ENCODE assay signal across 14 mouse cellular contexts in the genomic region with DNA sequence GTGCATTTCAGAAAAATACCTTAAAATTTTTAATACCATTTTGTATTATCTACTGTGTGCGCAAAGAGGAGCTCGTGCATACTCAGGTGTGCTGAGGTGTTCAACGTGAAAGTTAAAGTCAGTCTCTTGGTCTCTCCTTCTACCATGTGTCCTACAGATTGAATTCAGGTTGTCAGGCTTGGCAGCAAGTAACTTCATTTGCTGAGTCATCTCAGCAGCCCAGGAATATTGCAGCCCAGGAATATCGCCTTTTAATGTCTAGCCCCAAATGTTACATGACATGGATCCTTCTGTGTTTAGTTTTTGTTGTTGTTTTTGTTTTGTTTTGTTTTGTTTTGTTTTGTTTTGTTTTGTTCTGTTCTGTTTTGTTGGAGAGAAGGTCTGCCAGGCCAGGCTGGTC. TPM values are rescaled to one million over a fixed set of nuclear protein-coding genes. Genes with fewer than 3 reads are reported as not detected.
DNase-seq lines count a peak whose midpoint lies in the region; ATAC-seq and TF ChIP-seq lines count a peak whose summit lies in the region.
"Had no signal": no experiment of that assay in that cellular context is flagged by ENCODE, and none has a peak within 500 bp of the region (broad histone marks: within the 10 kb centered on the region; RNA-seq: fewer than 3 reads in every experiment).

No protein-coding gene starts in this region.

- H3K4me1 ChIP-seq in heart, embryonic 11.5 days (ENCODE audit: control insufficient read depth, insufficient read depth, low read length), result peaks cover 81% of the 10 kb centered on the region
- peaks cover 52% of the 10 kb centered on the region for H3K4me1 ChIP-seq in liver, embryonic 11.5 days (replicated peaks; ENCODE audit: control insufficient read depth, insufficient read depth, low read length)
- peaks cover 82% of the 10 kb centered on the region for H3K4me1 ChIP-seq in heart, postnatal 0 days (ENCODE audit: control insufficient read depth, insufficient read depth)
- H3K4me1 ChIP-seq in midbrain, embryonic 10.5 days, result peaks cover 16% of the 10 kb centered on the region

- TF ChIP-seq CTCF in heart, postnatal 0 days (IDR thresholded peaks at IDR 0.05; ENCODE audit: low read depth), result no peak

- H3K9me3 ChIP-seq in heart, embryonic 11.5 days (replicated peaks; ENCODE audit: control insufficient read depth, low read length), result no peaks in the 10 kb centered on the region
- H3K9me3 ChIP-seq in liver, embryonic 11.5 days (ENCODE audit: control insufficient read depth, low read length), result no peaks in the 10 kb centered on the region
- H3K9me3 ChIP-seq in heart, postnatal 0 days (replicated peaks; ENCODE audit: control insufficient read depth, low read length), result no peaks in the 10 kb centered on the region
- H3K9me3 ChIP-seq in midbrain, embryonic 10.5 days (replicated peaks), result no peaks in the 10 kb centered on the region
- H3K9me3 ChIP-seq: embryonic facial prominence, embryonic 13.5 days had no signal

- H3K4me2 ChIP-seq in heart, embryonic 11.5 days, result no peak overlapping the region; the same call in 1 of the 2 replicates
- H3K4me2 ChIP-seq in liver, embryonic 11.5 days, result peak overlapping the region; percentile 46
- 0 out of 2 replicates have a peak overlapping the region, but pooled peaks have one; percentile 32 for H3K4me2 ChIP-seq in heart, postnatal 0 days (ENCODE audit: low read depth, low read length)
- H3K4me2 ChIP-seq: embryonic facial prominence, embryonic 13.5 days had no signal

- no peak overlapping the region for H3K4me3 ChIP-seq in heart, embryonic 11.5 days (ENCODE audit: low read depth, low read length)
- no peak overlapping the region for H3K4me3 ChIP-seq in liver, embryonic 11.5 days (ENCODE audit: low read depth, low read length)
- no peak overlapping the region for H3K4me3 ChIP-seq in heart, postnatal 0 days (ENCODE audit: low read depth, low read length)
- H3K4me3 ChIP-seq in midbrain, embryonic 10.5 days, result no peak overlapping the region
- H3K4me3 ChIP-seq: embryonic facial prominence, embryonic 13.5 days had no signal

- WGBS in heart, embryonic 11.5 days (ENCODE audit: insufficient replicate concordance), result 80% methylated on average over 4 of the region's 4 CpGs
- WGBS in liver, embryonic 11.5 days, result 72% methylated on average over 4 of the region's 4 CpGs
- 80% methylated on average over 4 of the region's 4 CpGs for WGBS in heart, postnatal 0 days
- WGBS in midbrain, embryonic 10.5 days, result 96% methylated on average over 4 of the region's 4 CpGs

- no peaks in the 10 kb centered on the region for H3K27me3 ChIP-seq in heart, embryonic 11.5 days (ENCODE audit: control insufficient read depth, insufficient read depth, low read length)
- no peaks in the 10 kb centered on the region for H3K27me3 ChIP-seq in liver, embryonic 11.5 days (replicated peaks; ENCODE audit: control insufficient read depth, insufficient read depth, low read length)
- H3K27me3 ChIP-seq in heart, postnatal 0 days (ENCODE audit: control insufficient read depth, insufficient read depth, low read length), result no peaks in the 10 kb centered on the region
- no peaks in the 10 kb centered on the region for H3K27me3 ChIP-seq in midbrain, embryonic 10.5 days (ENCODE audit: low read depth, poor library complexity, severe bottlenecking)
- H3K27me3 ChIP-seq: embryonic facial prominence, embryonic 13.5 days had no signal

- H3K9ac ChIP-seq in heart, embryonic 11.5 days (ENCODE audit: low read depth, low read length), result no peak overlapping the region
- no peak overlapping the region for H3K9ac ChIP-seq in liver, embryonic 11.5 days (ENCODE audit: low read depth, low read length)
- H3K9ac ChIP-seq in heart, postnatal 0 days (replicated peaks; ENCODE audit: low read depth, low read length), result no peak overlapping the region
- H3K9ac ChIP-seq: embryonic facial prominence, embryonic 13.5 days had no signal

- intact Hi-C loops in heart, postnatal 36 days (cut with DNase I), result no loop called here

- ATAC-seq in heart, embryonic 11.5 days (replicated peaks; ENCODE audit: insufficient number of reproducible peaks, low FRiP score, low TSS enrichment), result no peak
- ATAC-seq in liver, embryonic 11.5 days (replicated peaks; ENCODE audit: low FRiP score), result no peak
- ATAC-seq in heart, postnatal 0 days (ENCODE audit: insufficient read depth, low read depth), result no peak
- ATAC-seq in inflammation-experienced regulatory T-cells, adult 6 months, result no peak

- peak overlapping the region; percentile 79; the same call in 1 of the 2 replicates for H3K27ac ChIP-seq in heart, embryonic 11.5 days (ENCODE audit: low read depth, low read length)
- H3K27ac ChIP-seq in liver, embryonic 11.5 days (ENCODE audit: low read depth, low read length), result peak overlapping the region; percentile 64; the same call in 1 of the 2 replicates
- H3K27ac ChIP-seq in heart, postnatal 0 days (ENCODE audit: low read depth), result peak overlapping the region; percentile 75
- H3K27ac ChIP-seq in midbrain, embryonic 10.5 days (replicated peaks), result no peak overlapping the region
- H3K27ac ChIP-seq: embryonic facial prominence, embryonic 13.5 days had no signal

- DNase-seq in heart, postnatal 36 days, result no peak
- no peak for DNase-seq in liver, embryonic 11.5 days (ENCODE audit: low spot score)
- no peak for DNase-seq in liver
- no peak for DNase-seq in heart, postnatal 0 days (ENCODE audit: low spot score)
- DNase-seq in right cerebral cortex, adult 18-20 months, result no peak
- DNase-seq in midbrain, embryonic 10.5 days (ENCODE audit: low spot score), result no peak
- DNase-seq: cerebellum, adult 18-20 months; kidney, adult 9 months; kidney, postnatal 36 days; lung, postnatal 14 days; thymus, adult 18-20 months had no signal

- no peaks in the 10 kb centered on the region for H3K36me3 ChIP-seq in heart, embryonic 11.5 days (ENCODE audit: control insufficient read depth, insufficient read depth, low read length)
- H3K36me3 ChIP-seq in liver, embryonic 11.5 days (ENCODE audit: control insufficient read depth, insufficient read depth, low read length), result no peaks in the 10 kb centered on the region
- H3K36me3 ChIP-seq in heart, postnatal 0 days (replicated peaks; ENCODE audit: control insufficient read depth, insufficient read depth, low read length), result no peaks in the 10 kb centered on the region
- H3K36me3 ChIP-seq in midbrain, embryonic 10.5 days, result no peaks in the 10 kb centered on the region

- no peak for TF ChIP-seq EP300 in heart, postnatal 0 days (IDR thresholded peaks at IDR 0.05; ENCODE audit: low read depth)

RNA-seq across cellular contexts. Expression of a gene that starts 31.2 kb away (rescaled TPM):
- polyA plus RNA-seq in heart, embryonic 11.5 days (2014; fragmentation: Nextera tagmentation; extraction: Ambion mirVana), result 10.9 and 16.8 TPM in 2 replicates
- 10 to 100 TPM; 56.4 to 60.6 TPM for total RNA-seq in heart, postnatal 36 days (2021)
- polyA plus RNA-seq in liver, embryonic 11.5 days (2014; fragmentation: Nextera tagmentation; extraction: Ambion mirVana), result 15.0 and 17.3 TPM in 2 replicates
- 10.2 and 14.2 TPM in 2 replicates for total RNA-seq in heart, postnatal 0 days (2014; rRNA removed; ENCODE audit: low replicate concordance)
- polyA plus RNA-seq in heart, postnatal 0 days (2015; fragmentation: Nextera tagmentation; extraction: Ambion mirVana), result 37.6 and 43.4 TPM in 2 replicates
- 10 to 100 TPM in 1 of 3 experiments, 1 to 10 TPM in 2; 5.4 to 11.5 (median 7.1) TPM for polyA plus RNA-seq in inflammation-experienced regulatory T-cells, adult 6 months (2017; shearing (Covaris generic))
- polyA plus RNA-seq in midbrain, embryonic 10.5 days (2016; fragmentation: Nextera tagmentation; extraction: Ambion mirVana), result 17.3 and 22.8 TPM in 2 replicates
